Mouse (Mus musculus): ENCODE data around the gene Ltb4r2. TPM values are rescaled to one million over a fixed set of nuclear protein-coding genes. Genes with fewer than 3 reads are reported as not detected.

Gene Ltb4r2
- polyA plus RNA-seq, 1 experiment from 2014 or later, result 0.25 TPM

DNA sequence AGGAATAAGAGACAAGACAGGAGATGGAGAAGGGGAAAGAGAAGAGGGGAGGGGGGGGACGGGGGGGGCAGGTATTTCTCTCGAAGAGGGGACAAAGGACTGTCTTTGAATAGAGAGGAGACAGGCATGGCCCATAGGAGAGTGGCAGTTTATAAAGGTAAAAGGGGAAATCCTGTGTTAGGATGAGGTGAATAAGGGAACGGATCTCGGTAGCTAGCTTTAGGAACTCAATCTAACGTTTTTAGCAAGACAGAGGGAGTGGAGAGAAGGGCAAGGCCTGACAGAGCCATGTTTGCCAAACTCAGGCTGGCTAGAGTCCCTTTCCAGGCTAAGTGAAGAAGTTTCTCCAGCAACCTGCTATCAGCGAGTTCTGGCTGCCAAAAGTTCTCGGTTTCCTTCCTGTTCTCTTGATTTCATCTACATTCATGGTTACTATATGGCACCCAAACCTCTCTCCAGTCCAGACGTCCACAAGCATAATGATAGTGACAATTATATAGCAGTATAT lies 38.7 kb upstream of the Ltb4r2 start:
- H3K4me2 ChIP-seq, result peak overlapping the region; percentile 85
- H3K9me3 ChIP-seq, result no peaks in the 10 kb centered on the region
- ATAC-seq (ENCODE audit: extremely low read depth, insufficient number of reproducible peaks, low FRiP score, low TSS enrichment), result no peak

DNA sequence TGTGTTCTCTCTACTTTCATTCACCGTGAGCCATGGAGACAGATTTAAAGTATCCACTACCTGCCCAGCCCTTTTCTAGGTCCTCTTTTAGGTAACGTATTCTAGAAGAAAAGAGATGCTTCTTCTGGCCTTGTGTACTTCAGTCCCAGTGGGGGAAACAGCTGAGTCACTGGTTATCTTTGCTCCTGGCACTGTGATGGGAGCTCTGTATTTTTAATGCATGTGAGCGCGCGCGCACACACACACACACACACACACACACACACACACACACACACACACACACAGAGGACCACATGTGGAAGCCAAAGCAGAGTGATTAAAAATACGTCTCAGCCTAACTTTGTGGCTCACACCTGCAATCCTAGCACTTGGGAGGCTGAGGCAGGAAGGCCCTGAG lies 37.8 kb upstream of the Ltb4r2 start:
- Histone ChIP-seq H3K36me3 (peaks cover 21% of the 10 kb centered on the region), H3K4me2 (no peak overlapping the region), H3K27me3 (replicated peaks) (0 out of 2 replicates have a peak, but pooled peaks cover 9% of the 10 kb centered on the region), H3K4me3 (no peak overlapping the region), H3K9ac (no peak overlapping the region), H3K27ac (replicated peaks) (no peak overlapping the region), H3K9me3 (no peaks in the 10 kb centered on the region), H3K4me1 (peaks cover 17% of the 10 kb centered on the region)
- 91% methylated on average over 7 of the region's 7 CpGs for WGBS
- ATAC-seq (ENCODE audit: extremely low read depth, insufficient number of reproducible peaks, low FRiP score, low TSS enrichment), result no peak

More for the DNA sequence above, 38.7 kb upstream of the Ltb4r2 start:
- H3K27ac ChIP-seq (replicated peaks), result peak overlapping the region; percentile 83; the same call in 1 of the 2 replicates
- peaks cover 17% of the 10 kb centered on the region for H3K4me1 ChIP-seq
- H3K4me3 ChIP-seq, result peak overlapping the region; percentile 92
- peak overlapping the region; percentile 90 for H3K9ac ChIP-seq
- WGBS, result 48% methylated on average over 8 of the region's 8 CpGs
- peaks cover 28% of the 10 kb centered on the region for H3K36me3 ChIP-seq
- 0 out of 2 replicates have a peak, but pooled peaks cover 5% of the 10 kb centered on the region for H3K27me3 ChIP-seq (replicated peaks)

DNA sequence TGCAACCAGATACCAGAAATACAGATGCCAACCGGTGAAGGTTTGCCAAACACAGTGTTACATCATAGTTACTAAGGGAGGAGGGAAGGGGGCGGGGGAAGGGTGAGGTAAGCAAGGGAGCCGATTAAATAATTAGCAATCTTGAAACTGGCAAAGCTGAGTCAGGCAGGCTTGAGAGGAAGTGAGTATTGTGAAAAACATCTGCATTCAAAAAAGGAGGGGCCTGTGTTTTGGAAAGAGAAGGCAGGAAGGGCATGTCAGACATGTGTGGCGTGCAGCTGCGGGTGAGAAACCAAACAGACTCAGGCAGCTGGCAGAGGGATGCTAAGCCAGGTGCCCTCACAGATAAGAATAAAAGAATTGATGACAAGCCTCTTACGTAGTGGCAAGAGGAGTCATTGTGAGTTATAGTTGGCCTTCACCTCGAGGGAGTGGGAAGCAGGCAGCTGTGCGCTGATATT lies 36.8 kb upstream of the Ltb4r2 start:
- Histone ChIP-seq H3K4me2 (no peak overlapping the region), H3K9me3 (no peaks in the 10 kb centered on the region), H3K27ac (replicated peaks) (no peak overlapping the region; the same call in 1 of the 2 replicates), H3K9ac (no peak overlapping the region), H3K36me3 (peaks cover 11% of the 10 kb centered on the region), H3K4me1 (peaks cover 17% of the 10 kb centered on the region), H3K27me3 (replicated peaks) (0 out of 2 replicates have a peak, but pooled peaks cover 14% of the 10 kb centered on the region), H3K4me3 (no peak overlapping the region)
- ATAC-seq (ENCODE audit: extremely low read depth, insufficient number of reproducible peaks, low FRiP score, low TSS enrichment), result no peak
- 38% methylated on average over 8 of the region's 8 CpGs for WGBS

- ATAC-seq (ENCODE audit: extremely low read depth, insufficient number of reproducible peaks, low FRiP score, low TSS enrichment), result no peak
- H3K27ac ChIP-seq (replicated peaks), result no peak overlapping the region
- H3K9me3 ChIP-seq, result no peaks in the 10 kb centered on the region
- 0 out of 2 replicates have a peak, but pooled peaks cover 29% of the 10 kb centered on the region for H3K27me3 ChIP-seq (replicated peaks)
- H3K4me3 ChIP-seq, result no peak overlapping the region
- peaks cover 13% of the 10 kb centered on the region for H3K4me1 ChIP-seq
- H3K36me3 ChIP-seq, result no peaks in the 10 kb centered on the region
- no peak overlapping the region for H3K9ac ChIP-seq
- H3K4me2 ChIP-seq, result no peak overlapping the region
Observed at GRCm38 (mm10) chr14:55726261-55726660, 35.0 kb upstream of the Ltb4r2 start.

DNA sequence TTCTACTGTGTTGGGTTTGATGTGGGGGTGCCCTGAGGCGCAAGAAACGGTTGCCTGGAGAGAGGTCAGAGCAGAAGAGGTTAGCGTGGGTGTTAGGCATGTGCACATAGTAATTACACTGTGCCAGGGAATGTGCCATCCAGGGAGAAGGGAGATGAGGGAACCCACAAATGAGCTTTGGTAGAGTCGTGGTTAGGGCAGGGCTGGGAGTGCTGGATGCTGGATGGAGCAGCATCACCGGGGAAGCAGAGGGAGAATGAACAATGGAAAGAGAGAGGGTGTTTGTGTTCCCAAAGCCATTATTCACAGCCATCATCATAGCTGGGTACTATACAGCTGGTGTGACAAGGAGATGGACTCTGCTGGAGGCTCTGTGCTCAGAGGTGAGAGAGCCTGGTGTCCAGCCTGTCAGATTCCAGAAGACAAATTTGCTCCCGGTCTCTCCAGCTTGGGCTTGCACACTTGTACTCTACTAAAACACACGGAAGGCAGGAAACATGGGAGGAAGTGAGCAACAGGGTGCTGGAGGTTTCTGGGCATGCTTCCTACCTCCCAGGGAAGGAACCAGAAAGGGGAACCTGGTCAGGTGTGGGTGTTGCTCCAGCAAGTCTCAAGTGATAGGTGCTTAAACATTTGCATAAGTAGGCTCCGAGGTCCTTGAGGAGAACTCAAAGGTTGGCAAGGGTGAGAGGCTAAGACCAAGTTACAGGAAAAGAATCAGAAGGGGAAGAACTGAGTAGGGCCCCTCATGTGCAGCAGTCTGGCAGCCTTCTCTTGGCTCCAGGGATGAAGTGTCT lies 33.1 kb upstream of the Ltb4r2 start:
- WGBS, result 62% methylated on average over 8 of the region's 8 CpGs

DNA sequence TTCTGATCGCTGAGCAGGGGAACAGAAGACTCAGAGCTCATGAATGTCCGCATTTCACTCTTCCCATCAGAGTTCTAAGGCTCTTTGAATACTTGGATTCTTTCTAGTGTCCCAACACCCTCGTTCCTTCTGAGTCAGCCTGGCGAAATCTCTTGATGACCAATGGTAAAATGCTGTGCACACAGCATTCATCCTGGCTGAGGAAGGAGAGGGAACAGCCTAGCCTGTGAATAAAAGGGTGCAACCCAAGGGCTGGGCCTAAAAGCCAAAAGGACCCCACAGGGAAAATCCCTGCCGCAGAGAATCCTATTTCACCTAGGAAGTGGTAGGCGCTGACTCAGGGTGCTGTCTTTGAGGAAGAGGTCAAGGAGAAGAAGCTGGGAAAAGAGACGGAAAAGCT lies 31.1 kb upstream of the Ltb4r2 start:
- no peaks in the 10 kb centered on the region for H3K36me3 ChIP-seq
- H3K4me2 ChIP-seq, result no peak overlapping the region
- H3K27ac ChIP-seq (replicated peaks), result no peak overlapping the region
- ATAC-seq (ENCODE audit: extremely low read depth, insufficient number of reproducible peaks, low FRiP score, low TSS enrichment), result no peak
- no peak overlapping the region for H3K4me3 ChIP-seq
- WGBS, result 73% methylated on average over 7 of the region's 7 CpGs
- no peaks in the 10 kb centered on the region for H3K9me3 ChIP-seq
- no peaks in the 10 kb centered on the region for H3K4me1 ChIP-seq
- peaks cover 35% of the 10 kb centered on the region; the same call in 1 of the 2 replicates for H3K27me3 ChIP-seq (replicated peaks)
- no peak overlapping the region for H3K9ac ChIP-seq

More for the DNA sequence above, 33.1 kb upstream of the Ltb4r2 start:
- H3K9ac ChIP-seq, result no peak overlapping the region
- ATAC-seq (ENCODE audit: extremely low read depth, insufficient number of reproducible peaks, low FRiP score, low TSS enrichment), result no peak
- peaks cover 31% of the 10 kb centered on the region; the same call in 1 of the 2 replicates for H3K27me3 ChIP-seq (replicated peaks)
- H3K4me1 ChIP-seq, result 0 out of 2 replicates have a peak, but pooled peaks cover 6% of the 10 kb centered on the region
- H3K4me3 ChIP-seq, result no peak overlapping the region
- no peak overlapping the region for H3K27ac ChIP-seq (replicated peaks)
- H3K9me3 ChIP-seq, result no peaks in the 10 kb centered on the region
- H3K4me2 ChIP-seq, result no peak overlapping the region
- H3K36me3 ChIP-seq, result no peaks in the 10 kb centered on the region

GRCm38 (mm10) chr14:55730531-55731032 lies 30.6 kb upstream of the Ltb4r2 start:
- H3K27me3 ChIP-seq (replicated peaks), result peaks cover 35% of the 10 kb centered on the region; the same call in 1 of the 2 replicates
- H3K27ac ChIP-seq (replicated peaks), result no peak overlapping the region
- no peak overlapping the region for H3K4me2 ChIP-seq
- H3K9ac ChIP-seq, result no peak overlapping the region
- ATAC-seq (ENCODE audit: extremely low read depth, insufficient number of reproducible peaks, low FRiP score, low TSS enrichment), result no peak
- H3K36me3 ChIP-seq, result no peaks in the 10 kb centered on the region
- no peaks in the 10 kb centered on the region for H3K4me1 ChIP-seq
- H3K9me3 ChIP-seq, result no peaks in the 10 kb centered on the region
- 77% methylated on average over 7 of the region's 7 CpGs for WGBS
- H3K4me3 ChIP-seq, result no peak overlapping the region

DNA sequence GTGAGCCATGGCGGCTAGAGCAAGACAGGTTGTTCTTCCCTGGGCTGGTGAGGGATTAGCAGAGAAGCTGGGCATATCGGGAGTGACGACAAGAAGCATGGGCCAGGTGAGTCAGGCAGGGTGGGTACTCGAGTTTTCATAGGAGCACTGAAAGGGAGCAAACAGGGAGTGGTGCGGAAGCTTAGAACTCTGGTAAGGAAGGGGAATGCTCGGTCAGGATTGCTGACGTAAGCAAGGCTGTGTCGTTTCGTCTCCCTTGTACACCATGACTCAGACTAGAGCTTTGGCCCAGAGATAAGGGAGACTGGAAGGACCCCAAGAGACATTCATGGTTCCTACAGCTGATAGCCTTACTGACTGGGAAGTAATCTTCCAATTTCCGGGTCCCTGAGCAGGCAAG lies 27.3 kb upstream of the Ltb4r2 start:
- ATAC-seq (ENCODE audit: extremely low read depth, insufficient number of reproducible peaks, low FRiP score, low TSS enrichment), result no peak
- H3K4me3 ChIP-seq, result no peak overlapping the region
- WGBS, result 59% methylated on average over 10 of the region's 10 CpGs

GRCm38 (mm10) chr14:55734869-55735268 lies 26.4 kb upstream of the Ltb4r2 start:
- no peaks in the 10 kb centered on the region for H3K9me3 ChIP-seq
- peaks cover 21% of the 10 kb centered on the region for H3K36me3 ChIP-seq
- H3K4me1 ChIP-seq, result no peaks in the 10 kb centered on the region
- WGBS, result 70% methylated on average over 7 of the region's 7 CpGs
- H3K4me2 ChIP-seq, result no peak overlapping the region
- H3K27ac ChIP-seq (replicated peaks), result no peak overlapping the region
- no peak overlapping the region for H3K4me3 ChIP-seq
- H3K9ac ChIP-seq, result no peak overlapping the region
- no peak for ATAC-seq (ENCODE audit: extremely low read depth, insufficient number of reproducible peaks, low FRiP score, low TSS enrichment)
- peaks cover 17% of the 10 kb centered on the region; the same call in 1 of the 2 replicates for H3K27me3 ChIP-seq (replicated peaks)

More for the DNA sequence above, 27.3 kb upstream of the Ltb4r2 start:
- Histone ChIP-seq H3K4me2 (no peak overlapping the region), H3K27ac (replicated peaks) (no peak overlapping the region), H3K9me3 (no peaks in the 10 kb centered on the region), H3K27me3 (replicated peaks) (peaks cover 24% of the 10 kb centered on the region; the same call in 1 of the 2 replicates), H3K4me1 (no peaks in the 10 kb centered on the region), H3K9ac (no peak overlapping the region), H3K36me3 (peaks cover 12% of the 10 kb centered on the region)

GRCm38 (mm10) chr14:55735334-55735733 lies 25.9 kb upstream of the Ltb4r2 start:
- H3K4me2 ChIP-seq, result no peak overlapping the region
- peaks cover 26% of the 10 kb centered on the region for H3K36me3 ChIP-seq
- no peak for ATAC-seq (ENCODE audit: extremely low read depth, insufficient number of reproducible peaks, low FRiP score, low TSS enrichment)
- no peak overlapping the region for H3K27ac ChIP-seq (replicated peaks)
- WGBS, result 50% methylated on average over 3 of the region's 3 CpGs
- H3K4me3 ChIP-seq, result no peak overlapping the region
- no peaks in the 10 kb centered on the region for H3K9me3 ChIP-seq
- H3K27me3 ChIP-seq (replicated peaks), result peaks cover 13% of the 10 kb centered on the region; the same call in 1 of the 2 replicates
- H3K9ac ChIP-seq, result no peak overlapping the region
- no peaks in the 10 kb centered on the region for H3K4me1 ChIP-seq

DNA sequence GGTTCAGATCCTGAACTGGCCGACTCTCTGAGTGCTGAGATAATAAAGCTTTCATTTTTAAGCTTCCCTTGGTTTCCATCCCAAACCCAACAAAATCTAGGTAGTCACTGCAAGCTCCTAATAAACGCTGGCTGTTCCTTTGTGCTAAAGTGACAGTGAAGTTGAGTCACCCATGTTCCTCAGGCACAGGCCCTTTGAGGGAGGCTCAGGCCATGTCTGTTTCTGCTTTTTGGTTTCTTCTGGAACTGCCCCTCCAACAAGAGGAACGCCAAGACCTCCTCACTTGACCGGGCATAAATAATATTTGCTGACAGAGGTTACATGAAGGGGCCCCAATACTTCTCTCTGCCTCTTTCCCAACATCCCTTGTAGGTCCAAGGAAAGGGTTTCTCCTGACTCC lies 25.5 kb upstream of the Ltb4r2 start:
- Histone ChIP-seq H3K4me3 (no peak overlapping the region), H3K27me3 (replicated peaks) (peaks cover 10% of the 10 kb centered on the region; the same call in 1 of the 2 replicates), H3K4me2 (no peak overlapping the region), H3K9ac (no peak overlapping the region), H3K36me3 (peaks cover 30% of the 10 kb centered on the region), H3K9me3 (no peaks in the 10 kb centered on the region), H3K4me1 (no peaks in the 10 kb centered on the region), H3K27ac (replicated peaks) (no peak overlapping the region)
- WGBS, result 77% methylated on average over 4 of the region's 4 CpGs
- no peak for ATAC-seq (ENCODE audit: extremely low read depth, insufficient number of reproducible peaks, low FRiP score, low TSS enrichment)
